Mouse (Mus musculus) C2C12 (cell line): ENCODE data around the gene Olfr994.

Experiments used
- CTCF ChIP-seq: IDR thresholded peaks from one replicate; pipeline ENCODE4 v1.5.1; 2011; ENCODE audit not compliant: control insufficient read depth, insufficient read depth, insufficient read length
- MAX ChIP-seq: IDR thresholded peaks from one replicate; pipeline ENCODE4 v1.6.1; 2011; ENCODE audit warnings: mild to moderate bottlenecking, control low read depth
- MYOD1 ChIP-seq: IDR thresholded peaks from one replicate; pipeline ENCODE4 v1.6.1; 2011; ENCODE audit warnings: low read depth; ENCODE audit not compliant: control insufficient read depth, insufficient read length
- MYOG ChIP-seq: IDR thresholded peaks from one replicate; pipeline ENCODE4 v1.6.1; 2011; ENCODE audit not compliant: control insufficient read depth, insufficient read length; ENCODE audit errors: extremely low read depth
- USF1 ChIP-seq: IDR thresholded peaks from one replicate; pipeline ENCODE4 v1.6.1; 2011; ENCODE audit warnings: low read depth, mild to moderate bottlenecking, control low read depth, moderate library complexity

- TF ChIP-seq USF1 (no peak), CTCF (no peak), MYOG (no peak), MYOD1 (no peak), MAX (no peak)
Measured at GRCm38 (mm10) chr2:85466801-85467325, 30.6 kb upstream of the Olfr994 start.
